In genomic region chr16:44993319-44994019, GRCm38 (mm10) we compare ENCODE assay signal across 30 mouse cellular contexts. TPM values are rescaled to one million over a fixed set of nuclear protein-coding genes. Genes with fewer than 3 reads are reported as not detected.
DNase-seq lines count a peak whose midpoint lies in the region; ATAC-seq and TF ChIP-seq lines count a peak whose summit lies in the region.
"Had no signal": no experiment of that assay in that cellular context is flagged by ENCODE, and none has a peak within 500 bp of the region (broad histone marks: within the 10 kb centered on the region; RNA-seq: fewer than 3 reads in every experiment).

No protein-coding gene starts in this region.

- no peak for TF ChIP-seq CTCF in spleen, adult 2 months (IDR thresholded peaks at IDR 0.05; ENCODE audit: extremely low read depth, insufficient read depth, insufficient read length, insufficient replicate concordance)

- no peak for TF ChIP-seq POLR2A in spleen, adult 2 months (IDR thresholded peaks at IDR 0.05; ENCODE audit: low read depth, low read length)

- 46% methylated on average over 4 of the region's 4 CpGs for WGBS in spleen, adult 2 months
- 91% methylated on average over 4 of the region's 4 CpGs for WGBS in hindbrain, embryonic 16.5 days

- H3K9ac ChIP-seq in hindbrain, embryonic 16.5 days (ENCODE audit: low read depth, low read length) = no peak overlapping the region
- H3K9ac ChIP-seq: embryonic facial prominence, embryonic 12.5 days; hindbrain, embryonic 14.5 days; limb, embryonic 12.5 days; liver, embryonic 12.5 days; neural tube, embryonic 15.5 days had no signal

- no peak overlapping the region for H3K4me3 ChIP-seq in spleen, adult 2 months (ENCODE audit: extremely low read depth, insufficient read depth, insufficient read length)
- H3K4me3 ChIP-seq in hindbrain, embryonic 16.5 days (ENCODE audit: low read length) = no peak overlapping the region
- H3K4me3 ChIP-seq: embryonic facial prominence, embryonic 12.5 days; gastrocnemius, adult 2 months; heart, embryonic 10.5 days; limb, embryonic 12.5 days; liver, embryonic 12.5 days; neural tube, embryonic 15.5 days had no signal

- DNase-seq in spleen, adult 2 months (ENCODE audit: low read depth in 1 of 2, low spot score in 2 of 2) = peak; percentile 23 to 36
- no peak for DNase-seq in spleen, postnatal 4 days (ENCODE audit: low spot score in 2 of 2)
- DNase-seq in cerebellum, adult 9-10 months = no peak
- DNase-seq: adrenal gland, postnatal 25 days; cerebellum, adult 11-12 months; gastrocnemius, adult 2 months; heart, postnatal 4 days; kidney, adult 2 months; kidney, postnatal 10 days; lung, adult 18-20 months; lung, postnatal 4 days; right cerebral cortex, postnatal 14 days; thymus, postnatal 14 days had no signal

- peak; percentile 85 for ATAC-seq in common myeloid progenitor, adult 5-6 weeks (replicated peaks; ENCODE audit: low read depth, poor library complexity, severe bottlenecking)
- ATAC-seq in monocyte, adult 5-6 weeks (replicated peaks; ENCODE audit: insufficient number of reproducible peaks, low FRiP score, low TSS enrichment, poor library complexity, severe bottlenecking) = peak; percentile 72; the same call in 1 of the 2 replicates
- no peak for ATAC-seq in hindbrain, embryonic 16.5 days
- no peak for ATAC-seq in cerebellum, adult (ENCODE audit: insufficient number of reproducible peaks, low FRiP score, low TSS enrichment)
- ATAC-seq: liver, embryonic 12.5 days had no signal

- no peaks in the 10 kb centered on the region for H3K27me3 ChIP-seq in spleen, adult 2 months (ENCODE audit: control insufficient read depth, insufficient read depth, low read length)
- no peaks in the 10 kb centered on the region for H3K27me3 ChIP-seq in hindbrain, embryonic 16.5 days (replicated peaks; ENCODE audit: control insufficient read depth, insufficient read depth, low read length)
- H3K27me3 ChIP-seq: embryonic facial prominence, embryonic 12.5 days; limb, embryonic 12.5 days; liver, embryonic 12.5 days; neural tube, embryonic 15.5 days had no signal

- H3K27ac ChIP-seq in spleen, adult 2 months (ENCODE audit: insufficient read depth, low read length) = no peak overlapping the region
- no peak overlapping the region for H3K27ac ChIP-seq in hindbrain, embryonic 16.5 days (ENCODE audit: low read depth, low read length)
- H3K27ac ChIP-seq: embryonic facial prominence, embryonic 12.5 days; gastrocnemius, adult 2 months; heart, embryonic 10.5 days; hindbrain, embryonic 14.5 days; limb, embryonic 12.5 days; liver, embryonic 12.5 days; neural tube, embryonic 15.5 days had no signal

- H3K9me3 ChIP-seq in hindbrain, embryonic 16.5 days (ENCODE audit: control insufficient read depth, low read length) = no peaks in the 10 kb centered on the region
- H3K9me3 ChIP-seq: embryonic facial prominence, embryonic 12.5 days; heart, embryonic 10.5 days; limb, embryonic 12.5 days; liver, embryonic 12.5 days; neural tube, embryonic 15.5 days had no signal

- peaks cover 3% of the 10 kb centered on the region; the same call in 1 of the 2 replicates for H3K4me1 ChIP-seq in spleen, adult 2 months (ENCODE audit: control insufficient read depth, insufficient read depth, insufficient read length)
- H3K4me1 ChIP-seq in hindbrain, embryonic 16.5 days (ENCODE audit: control insufficient read depth, insufficient read depth, low read depth, low read length) = no peaks in the 10 kb centered on the region
- H3K4me1 ChIP-seq: embryonic facial prominence, embryonic 12.5 days; heart, embryonic 10.5 days; limb, embryonic 12.5 days; liver, embryonic 12.5 days; neural tube, embryonic 15.5 days had no signal

- H3K36me3 ChIP-seq in spleen, adult 2 months (ENCODE audit: control insufficient read depth, insufficient read depth, low read length) = no peaks in the 10 kb centered on the region
- H3K36me3 ChIP-seq in hindbrain, embryonic 16.5 days (ENCODE audit: control insufficient read depth, insufficient read depth, low read length) = no peaks in the 10 kb centered on the region
- H3K36me3 ChIP-seq: embryonic facial prominence, embryonic 12.5 days; heart, embryonic 10.5 days; limb, embryonic 12.5 days; liver, embryonic 12.5 days; neural tube, embryonic 15.5 days had no signal

- H3K4me2 ChIP-seq in hindbrain, embryonic 16.5 days (ENCODE audit: low read length) = no peak overlapping the region
- H3K4me2 ChIP-seq: embryonic facial prominence, embryonic 12.5 days; hindbrain, embryonic 14.5 days; limb, embryonic 12.5 days; liver, embryonic 12.5 days; midbrain, embryonic 11.5 days; neural tube, embryonic 15.5 days had no signal

RNA-seq across cellular contexts. Expression of gene Cd200r3, which starts 50.0 kb away (rescaled TPM):
- polyA plus RNA-seq in spleen, adult 2 months (2012; rRNA removed) = 0.12 and 0.19 TPM in 2 replicates
- 0.14 TPM in 1 of 2 replicates, not detected in the other for total RNA-seq in common myeloid progenitor, adult 5-6 weeks (2017)
- total RNA-seq in monocyte, adult 5-6 weeks (2017) = 8.7 to 73.1 TPM (median 52.5 TPM) in 3 replicates
- polyA plus RNA-seq in hindbrain, embryonic 16.5 days (2015; fragmentation: Nextera tagmentation; extraction: Ambion mirVana) = 0.10 TPM in 1 of 2 replicates, not detected in the other
- total RNA-seq: adrenal gland, postnatal 25 days; gastrocnemius, adult 2 months; layer of hippocampus, postnatal 25 days; left cerebral cortex, postnatal 10 days; midbrain, postnatal 0 days had no signal
- polyA plus RNA-seq: embryonic facial prominence, embryonic 12.5 days; forebrain, embryonic 11.5 days; gonadal fat pad, adult 2 months; hindbrain, embryonic 14.5 days; intestine, embryonic 14.5 days; limb, embryonic 12.5 days; midbrain, embryonic 11.5 days; midbrain, postnatal 0 days had no signal

Comparison
In these comparisons a context has a peak if more than half of its experiments do, and no peak if none do; other contexts are left out.
1. DNase-seq: peak in spleen, adult 2 months (2 of 2); none in spleen, postnatal 4 days (0 of 2) and cerebellum, adult 9-10 months (single experiment).
2. ATAC-seq: peak in common myeloid progenitor, adult 5-6 weeks (single experiment) and monocyte, adult 5-6 weeks (single experiment); none in hindbrain, embryonic 16.5 days (single experiment) and cerebellum, adult (single experiment).